Mouse (Mus musculus) cortical plate, adult 2 months (tissue): ENCODE measurements at regions not wholly inside any gene's neighbourhood (a gene's known extent, or its start where the extent isn't known, plus 50 kb on each side); places are given as distances from the start of the nearest gene placed in this dataset.
A peak's percentile ranks its signal among the peaks of the same experiment; 100 is the strongest.

ENCODE experiments used
- H3K27ac ChIP-seq: fragments of 200-500 bp; 2 replicates; pipeline ENCODE4 v1.5.1; 2012; ENCODE audit warnings: low read length, control low read depth, inconsistent platforms; ENCODE audit not compliant: insufficient read depth
- H3K4me1 ChIP-seq: fragments of 200-500 bp; 2 replicates; pipeline ENCODE4 v1.6.1; 2011; ENCODE audit warnings: low read length; ENCODE audit not compliant: control insufficient read depth, insufficient read depth
- H3K4me3 ChIP-seq: fragments of 200-500 bp; 2 replicates; pipeline ENCODE4 v1.5.1; 2011; ENCODE audit warnings: mild to moderate bottlenecking, low read length, control low read depth; ENCODE audit not compliant: insufficient read depth
- CTCF ChIP-seq: fragments of 200-500 bp; IDR thresholded peaks from 2 replicates; pipeline ENCODE4 v1.5.1; 2011; ENCODE audit warnings: mild to moderate bottlenecking, control low read depth, low read length; ENCODE audit not compliant: insufficient read depth; ENCODE audit errors: extremely low read depth
- POLR2A ChIP-seq: fragments of 200-500 bp; IDR thresholded peaks from 2 replicates; pipeline ENCODE4 v1.6.1; 2011; ENCODE audit warnings: mild to moderate bottlenecking, low read length, control low read depth; ENCODE audit not compliant: insufficient read depth; ENCODE audit errors: extremely low read depth

GRCm38 (mm10) chr12:117403513-117404156 is 112.6 kb upstream of the Rapgef5 start:
- no peaks in the 10 kb centered on the region for H3K4me1 ChIP-seq
- TF ChIP-seq CTCF (peak; percentile 97), POLR2A (no peak)
- no peak overlapping the region for H3K4me3 ChIP-seq
- no peak overlapping the region for H3K27ac ChIP-seq

GRCm38 (mm10) chr12:117404157-117404752 is 112.0 kb upstream of the Rapgef5 start:
- no peak for TF ChIP-seq CTCF
- no peak for TF ChIP-seq POLR2A
- no peak overlapping the region for H3K27ac ChIP-seq

DNA sequence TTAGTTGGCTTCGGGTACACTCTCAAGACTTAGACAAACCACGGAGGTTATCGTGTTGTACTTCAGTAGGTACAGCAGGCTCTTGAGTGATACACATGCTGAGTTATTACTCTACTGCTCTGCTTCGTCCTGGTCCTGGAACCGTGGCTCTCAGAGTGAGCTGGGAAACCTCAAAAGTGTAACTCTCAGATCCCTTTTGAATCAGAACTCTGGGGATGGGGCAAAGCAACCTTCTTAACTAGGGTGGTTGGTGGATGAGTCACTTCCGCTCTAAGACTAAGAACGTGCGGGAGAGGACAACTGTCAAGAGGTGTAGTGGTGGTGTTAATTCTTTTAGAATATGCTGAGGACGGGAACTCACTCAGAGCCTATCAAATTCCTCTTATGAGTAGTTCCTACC is 109.4 kb upstream of the Rapgef5 start:
- no peak overlapping the region for H3K4me3 ChIP-seq
- no peak overlapping the region for H3K27ac ChIP-seq
- no peaks in the 10 kb centered on the region for H3K4me1 ChIP-seq
- no peak for TF ChIP-seq POLR2A

More at GRCm38 (mm10) chr12:117404157-117404752, 112.0 kb upstream of the Rapgef5 start:
- Histone ChIP-seq H3K4me3 (no peak overlapping the region), H3K4me1 (no peaks in the 10 kb centered on the region)

DNA sequence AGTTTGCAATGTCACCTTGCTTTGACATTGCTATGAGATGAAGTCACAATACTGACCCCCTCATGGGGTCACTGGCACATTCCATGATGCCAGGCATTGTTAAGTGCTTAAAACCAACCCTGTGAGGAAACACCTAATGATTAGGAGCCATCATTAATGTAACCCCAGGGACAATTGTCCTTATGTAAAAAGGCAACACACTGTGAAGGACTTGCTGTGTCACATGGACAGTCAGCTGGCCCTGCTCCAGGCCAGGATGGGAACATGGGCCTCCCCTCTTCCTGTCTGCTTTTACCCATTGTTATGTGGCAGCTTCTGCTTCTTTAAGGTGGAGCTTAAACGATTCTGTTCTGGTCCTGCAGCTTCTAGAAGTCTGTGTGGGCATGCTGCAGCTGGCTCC is 105.7 kb upstream of the Rapgef5 start:
- TF ChIP-seq CTCF = no peak
- no peak for TF ChIP-seq POLR2A
- H3K27ac ChIP-seq = no peak overlapping the region
- H3K4me1 ChIP-seq = peaks cover 3% of the 10 kb centered on the region; the same call in 1 of the 2 replicates
- no peak overlapping the region for H3K4me3 ChIP-seq

GRCm38 (mm10) chr12:117412257-117412656 is 104.0 kb upstream of the Rapgef5 start:
- TF ChIP-seq CTCF = no peak
- TF ChIP-seq POLR2A = no peak

DNA sequence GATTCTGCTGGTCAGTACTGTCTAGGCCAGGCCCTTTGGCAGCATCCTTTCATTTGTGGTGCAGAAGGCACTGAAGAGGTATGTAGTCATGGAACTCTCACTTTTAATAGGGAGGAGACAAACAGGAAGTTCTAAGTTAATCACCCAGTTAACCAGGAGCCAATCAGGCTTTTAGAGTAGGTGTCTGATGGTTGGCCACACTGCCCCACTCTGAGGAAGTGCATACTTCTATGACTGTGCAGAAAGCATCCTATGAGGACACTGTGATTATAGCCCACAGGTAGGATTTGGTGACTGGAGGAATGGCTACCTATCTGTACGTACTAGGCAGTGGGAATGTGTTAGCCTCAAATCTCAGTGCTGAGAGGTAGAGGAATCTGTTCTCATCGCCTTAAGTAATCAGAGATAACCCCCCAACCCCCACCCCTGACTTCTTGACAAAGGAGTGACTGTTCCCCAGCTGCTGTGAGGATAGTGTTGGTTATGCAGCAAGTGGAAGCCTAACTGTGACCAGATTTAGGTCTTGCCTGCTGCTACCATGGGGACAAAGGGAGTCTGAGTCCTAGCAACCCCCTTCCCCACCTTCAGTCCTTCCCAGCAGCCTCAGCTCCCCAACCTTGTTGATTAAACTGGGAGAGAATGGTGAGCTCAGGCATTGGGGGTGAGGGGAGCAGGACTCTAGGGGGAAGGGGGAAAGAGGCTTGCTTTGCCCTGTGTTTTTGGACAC is 103.3 kb upstream of the Rapgef5 start:
- no peak overlapping the region for H3K27ac ChIP-seq

More at GRCm38 (mm10) chr12:117412257-117412656, 104.0 kb upstream of the Rapgef5 start:
- H3K27ac ChIP-seq = no peak overlapping the region
- H3K4me1 ChIP-seq = peaks cover 3% of the 10 kb centered on the region; the same call in 1 of the 2 replicates
- H3K4me3 ChIP-seq = no peak overlapping the region

DNA sequence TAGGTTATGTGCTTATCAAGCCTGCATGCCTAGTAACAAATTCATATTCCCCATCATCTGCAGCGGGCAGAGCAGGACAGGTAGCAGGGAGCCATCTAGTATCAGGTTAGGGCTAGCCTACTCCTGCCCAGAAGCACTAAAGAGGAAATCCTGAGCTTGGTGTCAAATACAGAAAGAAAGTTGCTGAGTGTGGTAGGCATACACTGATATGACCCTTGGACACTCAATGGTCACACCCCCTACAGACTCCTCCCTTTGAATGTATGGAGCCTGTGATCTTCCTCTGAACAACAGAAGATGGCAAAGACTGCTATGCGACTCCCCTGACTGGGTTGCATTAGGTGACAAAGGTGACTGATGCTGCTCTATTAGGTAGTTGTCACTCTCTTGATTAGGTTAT is 102.3 kb upstream of the Rapgef5 start:
- TF ChIP-seq POLR2A (no peak), CTCF (no peak)
- H3K4me3 ChIP-seq = no peak overlapping the region
- peaks cover 3% of the 10 kb centered on the region; the same call in 1 of the 2 replicates for H3K4me1 ChIP-seq
- no peak overlapping the region for H3K27ac ChIP-seq

More for the DNA sequence above, 103.3 kb upstream of the Rapgef5 start:
- H3K4me3 ChIP-seq = no peak overlapping the region
- H3K4me1 ChIP-seq = peaks cover 3% of the 10 kb centered on the region; the same call in 1 of the 2 replicates
- TF ChIP-seq CTCF = no peak
- TF ChIP-seq POLR2A = no peak

- Histone ChIP-seq H3K4me3 (no peak overlapping the region), H3K27ac (no peak overlapping the region), H3K4me1 (peaks cover 3% of the 10 kb centered on the region; the same call in 1 of the 2 replicates)
- TF ChIP-seq CTCF (no peak), POLR2A (no peak)
Measured at GRCm38 (mm10) chr12:117415146-117415545, 101.1 kb upstream of the Rapgef5 start.

GRCm38 (mm10) chr12:117417991-117418390 is 98.3 kb upstream of the Rapgef5 start:
- H3K4me3 ChIP-seq = no peak overlapping the region
- H3K4me1 ChIP-seq = peaks cover 3% of the 10 kb centered on the region; the same call in 1 of the 2 replicates
- no peak overlapping the region for H3K27ac ChIP-seq
- TF ChIP-seq CTCF (no peak), POLR2A (no peak)
